Comparison of ENCODE assay signal across 8 mouse cellular contexts in the genomic region with DNA sequence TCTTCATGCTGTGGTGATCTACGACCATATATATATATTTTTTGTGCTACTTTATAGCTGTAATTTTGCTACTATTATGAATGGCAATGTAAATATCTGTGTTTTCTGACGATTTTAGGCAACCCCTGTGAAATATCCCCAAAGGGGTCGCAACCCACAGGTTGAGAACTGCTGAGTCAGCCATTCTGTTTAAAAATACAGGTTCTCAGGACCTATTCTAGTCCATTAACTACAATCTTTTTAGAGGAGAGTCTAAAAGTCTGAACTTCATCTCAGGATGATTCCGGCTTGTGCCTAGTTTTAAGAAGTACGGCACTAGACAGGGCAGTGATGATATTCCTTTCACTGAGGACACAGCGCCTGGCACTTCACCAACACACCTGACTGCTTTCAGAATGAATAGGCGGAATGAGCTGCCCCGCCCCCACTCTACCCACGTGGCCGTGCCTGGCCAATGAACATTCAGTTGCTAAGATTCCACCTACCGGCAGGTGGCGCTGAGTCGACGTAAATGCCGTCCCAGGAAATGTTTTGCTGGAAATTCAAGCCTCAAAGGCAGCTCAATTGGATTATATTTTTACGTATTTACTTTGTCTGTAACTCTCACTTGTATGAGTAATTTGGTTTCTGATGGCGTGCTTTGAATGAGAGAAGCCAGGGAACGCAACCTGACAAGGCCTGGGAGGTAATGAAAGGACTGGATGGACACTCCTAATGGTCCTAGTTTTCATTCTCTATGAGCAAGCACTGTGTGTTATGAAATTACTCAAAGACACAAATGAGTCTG. TPM values are rescaled to one million over a fixed set of nuclear protein-coding genes. Genes with fewer than 3 reads are reported as not detected.
DNase-seq lines count a peak whose midpoint lies in the region; ATAC-seq and TF ChIP-seq lines count a peak whose summit lies in the region.

No protein-coding gene starts in this region.

- peak overlapping the region; percentile 52 for H3K9ac ChIP-seq in heart, embryonic 11.5 days (ENCODE audit: low read depth, low read length)
- H3K9ac ChIP-seq in kidney, embryonic 15.5 days: no peak overlapping the region

- H3K4me1 ChIP-seq in heart, embryonic 11.5 days (ENCODE audit: control insufficient read depth, insufficient read depth, low read length): no peaks in the 10 kb centered on the region
- H3K4me1 ChIP-seq in kidney, embryonic 15.5 days: peaks cover 26% of the 10 kb centered on the region

- 16% methylated on average over 18 of the region's 18 CpGs for WGBS in heart, embryonic 11.5 days (ENCODE audit: insufficient replicate concordance)
- WGBS in kidney, embryonic 15.5 days: 15% methylated on average over 18 of the region's 18 CpGs

- H3K27me3 ChIP-seq in heart, embryonic 11.5 days (ENCODE audit: control insufficient read depth, insufficient read depth, low read length): no peaks in the 10 kb centered on the region
- H3K27me3 ChIP-seq in kidney, embryonic 15.5 days: no peaks in the 10 kb centered on the region

- DNase-seq in CD4-positive helper T cell, adult 2 months (ENCODE audit: low read depth, low spot score): peak; percentile 94
- peak; percentile 95 for DNase-seq in brain, embryonic 14.5 days (ENCODE audit: low read depth)
- DNase-seq in liver: peak; percentile 100
- peak; percentile 66 to 84 for DNase-seq in monocyte, adult 2 months (ENCODE audit: low read depth in 1 of 2, low spot score in 2 of 2)
- DNase-seq in spleen, postnatal 14 days (ENCODE audit: low spot score in 2 of 2): peak; percentile 92 to 97

- TF ChIP-seq CTCF in brain, embryonic 14.5 days (IDR thresholded peaks at IDR 0.05; ENCODE audit: borderline replicate concordance, extremely low read depth, insufficient read depth, insufficient read length): peak; percentile 94

- peak; percentile 72 for ATAC-seq in erythroblast, adult 5-6 weeks (replicated peaks; ENCODE audit: low FRiP score, poor library complexity, severe bottlenecking)
- peak; percentile 76 for ATAC-seq in heart, embryonic 11.5 days (replicated peaks; ENCODE audit: insufficient number of reproducible peaks, low FRiP score, low TSS enrichment)
- ATAC-seq in kidney, embryonic 15.5 days (replicated peaks; ENCODE audit: low FRiP score): peak; percentile 75

- H3K36me3 ChIP-seq in heart, embryonic 11.5 days (ENCODE audit: control insufficient read depth, insufficient read depth, low read length): no peaks in the 10 kb centered on the region
- H3K36me3 ChIP-seq in kidney, embryonic 15.5 days: no peaks in the 10 kb centered on the region

- H3K4me2 ChIP-seq in heart, embryonic 11.5 days: peak overlapping the region; percentile 55
- peak overlapping the region; percentile 60 for H3K4me2 ChIP-seq in kidney, embryonic 15.5 days

- H3K4me3 ChIP-seq in heart, embryonic 11.5 days (ENCODE audit: low read depth, low read length): no peak overlapping the region; the same call in 1 of the 2 replicates
- peak overlapping the region; percentile 21 for H3K4me3 ChIP-seq in kidney, embryonic 15.5 days (replicated peaks)

- no peak for TF ChIP-seq POLR2A in brain, embryonic 14.5 days (IDR thresholded peaks at IDR 0.05; ENCODE audit: borderline replicate concordance, extremely low read depth, insufficient read depth, insufficient read length, poor library complexity, severe bottlenecking)

- peak overlapping the region; percentile 76 for H3K27ac ChIP-seq in heart, embryonic 11.5 days (ENCODE audit: low read depth, low read length)
- H3K27ac ChIP-seq in kidney, embryonic 15.5 days: 0 out of 2 replicates have a peak overlapping the region, but pooled peaks have one; percentile 18

- no peaks in the 10 kb centered on the region for H3K9me3 ChIP-seq in heart, embryonic 11.5 days (replicated peaks; ENCODE audit: control insufficient read depth, low read length)
- H3K9me3 ChIP-seq in kidney, embryonic 15.5 days (replicated peaks): no peaks in the 10 kb centered on the region

RNA-seq across cellular contexts. Expression of a gene that starts 16.0 kb away (rescaled TPM):
- 32.7 and 39.0 TPM in 2 replicates for polyA plus RNA-seq in brain, embryonic 14.5 days (2012; rRNA removed)
- total RNA-seq in erythroblast, adult 5-6 weeks (2015; ENCODE audit: low replicate concordance): 10.4 and 19.4 TPM in 2 replicates
- 6.7 and 9.2 TPM in 2 replicates for total RNA-seq in erythroblast, adult 5-6 weeks (2017; ENCODE audit: low replicate concordance)
- 72.5 and 74.4 TPM in 2 replicates for polyA plus RNA-seq in heart, embryonic 11.5 days (2014; fragmentation: Nextera tagmentation; extraction: Ambion mirVana)
- polyA plus RNA-seq in kidney, embryonic 15.5 days (2015; fragmentation: Nextera tagmentation; extraction: Ambion mirVana): 89.0 and 89.6 TPM in 2 replicates

RNA-seq across cellular contexts. Expression of a gene that starts 37.4 kb away (rescaled TPM):
- polyA plus RNA-seq in brain, embryonic 14.5 days (2012; rRNA removed): 17.6 and 18.0 TPM in 2 replicates
- total RNA-seq in erythroblast, adult 5-6 weeks (2015; ENCODE audit: low replicate concordance): 22.9 and 35.7 TPM in 2 replicates
- total RNA-seq in erythroblast, adult 5-6 weeks (2017; ENCODE audit: low replicate concordance): 47.8 and 63.0 TPM in 2 replicates
- 26.4 and 27.8 TPM in 2 replicates for polyA plus RNA-seq in heart, embryonic 11.5 days (2014; fragmentation: Nextera tagmentation; extraction: Ambion mirVana)
- 63.1 and 63.8 TPM in 2 replicates for polyA plus RNA-seq in kidney, embryonic 15.5 days (2015; fragmentation: Nextera tagmentation; extraction: Ambion mirVana)
